In the genomic region with DNA sequence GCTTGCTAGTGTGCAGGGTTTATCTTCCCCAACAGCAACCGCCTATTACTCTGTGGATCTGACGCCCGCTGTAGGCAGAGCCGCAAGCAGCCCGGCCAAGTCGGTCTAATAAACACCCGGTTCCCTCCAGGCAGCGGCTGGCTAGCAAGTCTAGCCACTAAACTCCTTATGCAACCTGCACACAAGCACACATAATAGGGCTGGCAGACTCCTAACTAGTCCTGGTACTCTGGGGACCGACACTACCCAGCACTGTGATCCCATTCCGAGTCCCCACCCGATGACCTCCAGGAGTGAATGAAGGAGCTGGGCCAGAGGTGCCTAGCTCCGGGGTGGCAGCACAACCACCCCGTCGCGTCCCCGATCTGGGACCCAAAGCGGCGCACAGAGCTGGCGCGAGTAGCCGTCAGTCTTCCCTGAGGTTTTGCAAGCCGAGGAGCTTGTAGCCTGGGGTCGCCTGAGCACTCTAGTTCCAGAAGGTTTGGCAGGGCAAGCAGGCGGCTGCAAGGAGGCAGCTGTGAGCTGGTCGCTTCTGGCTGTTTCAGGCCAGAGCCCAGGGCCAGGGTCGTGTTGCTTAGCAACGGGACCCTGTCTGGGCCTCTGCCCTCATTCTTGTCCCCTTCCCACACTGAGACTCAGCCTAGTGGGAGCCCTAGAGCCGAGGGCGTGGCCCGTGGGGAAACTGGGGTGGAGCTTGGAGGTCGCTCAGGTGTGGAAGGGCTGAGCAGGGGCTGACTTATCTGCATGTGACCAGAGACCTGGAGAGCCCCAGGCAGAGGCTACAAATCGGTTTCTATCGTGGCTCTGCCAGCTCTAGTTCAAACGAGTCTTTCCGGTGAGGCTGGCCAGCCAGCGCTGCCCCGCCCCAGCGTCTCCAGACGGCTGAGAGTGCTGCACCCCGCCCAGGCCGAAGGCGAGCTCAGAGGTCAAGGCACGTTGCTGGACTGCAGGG, we compare ENCODE assay signal across 8 mouse cellular contexts.
DNase-seq lines count a peak whose midpoint lies in the region; ATAC-seq and TF ChIP-seq lines count a peak whose summit lies in the region.

No protein-coding gene starts in this region.

- peak overlapping the region; percentile 28 for H3K4me3 ChIP-seq in embryonic facial prominence, embryonic 14.5 days (ENCODE audit: low read depth, low read length)
- H3K4me3 ChIP-seq in heart, embryonic 10.5 days: peak overlapping the region; percentile 56
- peak overlapping the region; percentile 28 for H3K4me3 ChIP-seq in limb, embryonic 15.5 days
- H3K4me3 ChIP-seq in midbrain, postnatal 0 days (ENCODE audit: low read depth, low read length): peak overlapping the region; percentile 18

- 2% methylated on average over 40 of the region's 43 CpGs for WGBS in embryonic facial prominence, embryonic 14.5 days
- WGBS in heart, embryonic 10.5 days: 2% methylated on average over 43 of the region's 43 CpGs
- WGBS in limb, embryonic 15.5 days: 2% methylated on average over 43 of the region's 43 CpGs
- WGBS in midbrain, postnatal 0 days: 3% methylated on average over 43 of the region's 43 CpGs

- ATAC-seq in embryonic facial prominence, embryonic 14.5 days (ENCODE audit: low read depth): peak; percentile 91
- peak; percentile 62 for ATAC-seq in limb, embryonic 15.5 days (ENCODE audit: insufficient number of reproducible peaks, low FRiP score, low TSS enrichment, low read depth)
- ATAC-seq in midbrain, postnatal 0 days (ENCODE audit: low FRiP score): peak; percentile 81

- DNase-seq in adrenal gland, adult 2 months: peak; percentile 72
- DNase-seq in embryonic facial prominence, embryonic 14.5 days (ENCODE audit: low spot score): peak; percentile 73
- DNase-seq in heart, embryonic 10.5 days (ENCODE audit: low spot score): no peak
- peak; percentile 82 to 93 for DNase-seq in kidney, adult 8-10 months
- DNase-seq in midbrain, postnatal 0 days (ENCODE audit: low spot score): peak; percentile 74
- DNase-seq in testis, postnatal 14 days (ENCODE audit: low spot score): peak; percentile 62
- no peak for DNase-seq in c-Kit-positive CD71-positive TER-119-positive erythroid progenitor cells, embryonic 14.5 days (ENCODE audit: low spot score)

- 0 out of 2 replicates have a peak, but pooled peaks cover 7% of the 10 kb centered on the region for H3K9me3 ChIP-seq in embryonic facial prominence, embryonic 14.5 days (ENCODE audit: control insufficient read depth, low read length)
- 0 out of 2 replicates have a peak, but pooled peaks cover 3% of the 10 kb centered on the region for H3K9me3 ChIP-seq in heart, embryonic 10.5 days
- no peaks in the 10 kb centered on the region for H3K9me3 ChIP-seq in limb, embryonic 15.5 days
- H3K9me3 ChIP-seq in midbrain, postnatal 0 days (ENCODE audit: low read length): no peaks in the 10 kb centered on the region

- no peaks in the 10 kb centered on the region for H3K27me3 ChIP-seq in embryonic facial prominence, embryonic 14.5 days (replicated peaks; ENCODE audit: control insufficient read depth, insufficient read depth, low read length)
- no peaks in the 10 kb centered on the region for H3K27me3 ChIP-seq in heart, embryonic 10.5 days (ENCODE audit: insufficient read depth, poor library complexity, severe bottlenecking)
- no peaks in the 10 kb centered on the region for H3K27me3 ChIP-seq in limb, embryonic 15.5 days
- no peaks in the 10 kb centered on the region for H3K27me3 ChIP-seq in midbrain, postnatal 0 days (ENCODE audit: insufficient read depth, low read length)

- no peak for TF ChIP-seq CTCF in midbrain, postnatal 0 days (IDR thresholded peaks at IDR 0.05)

- peak overlapping the region; percentile 17 for H3K27ac ChIP-seq in embryonic facial prominence, embryonic 14.5 days (replicated peaks; ENCODE audit: low read depth, low read length)
- H3K27ac ChIP-seq in heart, embryonic 10.5 days: peak overlapping the region; percentile 87
- peak overlapping the region; percentile 75 for H3K27ac ChIP-seq in limb, embryonic 15.5 days
- H3K27ac ChIP-seq in midbrain, postnatal 0 days (ENCODE audit: low read depth, low read length): no peak overlapping the region; the same call in 1 of the 2 replicates

- peak overlapping the region; percentile 59 for H3K4me2 ChIP-seq in embryonic facial prominence, embryonic 14.5 days (ENCODE audit: low read depth, low read length)
- peak overlapping the region; percentile 64 for H3K4me2 ChIP-seq in limb, embryonic 15.5 days
- peak overlapping the region; percentile 50 for H3K4me2 ChIP-seq in midbrain, postnatal 0 days (ENCODE audit: low read depth, low read length, poor library complexity, severe bottlenecking)

- peak overlapping the region; percentile 55 for H3K9ac ChIP-seq in embryonic facial prominence, embryonic 14.5 days (ENCODE audit: low read depth, low read length)
- 0 out of 2 replicates have a peak overlapping the region, but pooled peaks have one; percentile 1 for H3K9ac ChIP-seq in limb, embryonic 15.5 days
- peak overlapping the region; percentile 39; the same call in 1 of the 2 replicates for H3K9ac ChIP-seq in midbrain, postnatal 0 days (replicated peaks; ENCODE audit: low read length, poor library complexity, severe bottlenecking)

- no peaks in the 10 kb centered on the region for H3K36me3 ChIP-seq in embryonic facial prominence, embryonic 14.5 days (ENCODE audit: control insufficient read depth, insufficient read depth, low read length)
- no peaks in the 10 kb centered on the region for H3K36me3 ChIP-seq in heart, embryonic 10.5 days
- H3K36me3 ChIP-seq in limb, embryonic 15.5 days: no peaks in the 10 kb centered on the region
- no peaks in the 10 kb centered on the region for H3K36me3 ChIP-seq in midbrain, postnatal 0 days (ENCODE audit: insufficient read depth, low read length)

- H3K4me1 ChIP-seq in embryonic facial prominence, embryonic 14.5 days (ENCODE audit: control insufficient read depth, insufficient read depth, low read length): peaks cover 17% of the 10 kb centered on the region
- H3K4me1 ChIP-seq in heart, embryonic 10.5 days: peaks cover 19% of the 10 kb centered on the region
- H3K4me1 ChIP-seq in limb, embryonic 15.5 days: peaks cover 19% of the 10 kb centered on the region
- peaks cover 10% of the 10 kb centered on the region for H3K4me1 ChIP-seq in midbrain, postnatal 0 days (ENCODE audit: insufficient read depth, low read length)

Comparison
In these comparisons a context has a peak if more than half of its experiments do, and no peak if none do; other contexts are left out.
1. DNase-seq: peak in adrenal gland, adult 2 months (single experiment), embryonic facial prominence, embryonic 14.5 days (single experiment), kidney, adult 8-10 months (2 of 2), midbrain, postnatal 0 days (single experiment) and testis, postnatal 14 days (single experiment); none in heart, embryonic 10.5 days (single experiment) and c-Kit-positive CD71-positive TER-119-positive erythroid progenitor cells, embryonic 14.5 days (single experiment).
2. H3K9ac ChIP-seq: peak in every context shown above with its lines; median percentile 55 in embryonic facial prominence, embryonic 14.5 days; 39 in midbrain, postnatal 0 days; 1 in limb, embryonic 15.5 days.
3. Peak in every context shown above with its lines, with median percentiles within 50 percentile points of each other: ATAC-seq, H3K4me2 ChIP-seq and H3K4me3 ChIP-seq.